Mouse (Mus musculus) MEL (cell line): ENCODE results near the gene Galt.

ENCODE experiments used
- MEF2A ChIP-seq: IDR thresholded peaks from 2 replicates; pipeline ENCODE4 v1.6.1; 2014; ENCODE audit warnings: low read depth, mild to moderate bottlenecking, inconsistent platforms, low read length, improper control_type of control experiment; ENCODE audit not compliant: poor library complexity, insufficient replicate concordance, severe bottlenecking; ENCODE audit errors: extremely low read depth
- TBP ChIP-seq: IDR thresholded peaks from 2 replicates; pipeline ENCODE4 v1.8.0; 2011; ENCODE audit warnings: low read depth, low read length, improper control_type of control experiment

- TF ChIP-seq MEF2A (no peak), TBP (no peak)
Measured at GRCm38 (mm10) chr4:41757321-41757720, 2.3 kb downstream of the Galt start.
